Mouse (Mus musculus) hindbrain, embryonic 16.5 days (tissue): ENCODE results near the gene Hist1h1d. TPM values are rescaled to one million over a fixed set of nuclear protein-coding genes. Genes with fewer than 3 reads are reported as not detected.
"Not testable (repeated sequence)": the region's sequence is repeated elsewhere in the genome, so short reads cannot be mapped to it uniquely, and the experiment has no call there.

Source experiments
- ATAC-seq: fragments of 200-750 bp; cut with Nextera tagmentation; 2 replicates; pipeline ENCODE4 v1.8.0; 2017; ENCODE audit warnings: moderate TSS enrichment, moderate library complexity
- H3K27ac ChIP-seq: fragments of 300-500 bp; sonication (generic); 2 replicates; pipeline ENCODE4 v1.5.1; 2014; ENCODE audit warnings: low read depth, mild to moderate bottlenecking, control low read depth, low read length, moderate library complexity
- H3K27me3 ChIP-seq: fragments of 300-500 bp; sonication (generic); replicated peaks from 2 replicates; pipeline ENCODE4 v1.6.1; 2014; ENCODE audit warnings: low read length; ENCODE audit not compliant: control insufficient read depth, insufficient read depth
- H3K36me3 ChIP-seq: fragments of 300-500 bp; sonication (generic); 2 replicates; pipeline ENCODE4 v1.6.1; 2014; ENCODE audit warnings: mild to moderate bottlenecking, low read length, moderate library complexity, mixed read lengths; ENCODE audit not compliant: control insufficient read depth, insufficient read depth
- H3K4me1 ChIP-seq: fragments of 300-500 bp; sonication (generic); 2 replicates; pipeline ENCODE4 v1.6.1; 2014; ENCODE audit warnings: low read depth, low read length; ENCODE audit not compliant: control insufficient read depth, insufficient read depth
- H3K4me2 ChIP-seq: fragments of 300-500 bp; sonication (generic); 2 replicates; pipeline ENCODE4 v1.6.1; 2014; ENCODE audit warnings: mild to moderate bottlenecking, low read length, control low read depth, moderate library complexity
- H3K4me3 ChIP-seq: fragments of 300-500 bp; sonication (generic); 2 replicates; pipeline ENCODE4 v1.5.1; 2014; ENCODE audit warnings: mild to moderate bottlenecking, low read length, control low read depth, moderate library complexity
- H3K9ac ChIP-seq: fragments of 300-500 bp; sonication (generic); 2 replicates; pipeline ENCODE4 v1.6.1; 2014; ENCODE audit warnings: low read depth, mild to moderate bottlenecking, control low read depth, low read length, moderate library complexity
- H3K9me3 ChIP-seq: fragments of 300-500 bp; sonication (generic); 2 replicates; pipeline ENCODE4 v1.6.1; 2014; ENCODE audit warnings: mild to moderate bottlenecking, low read length, moderate library complexity; ENCODE audit not compliant: control insufficient read depth
- WGBS: fragments of 180-500 bp; shearing (Covaris S2); extraction: QIAGEN DNeasy Blood & Tissue Kit; methylation state at CpG from one replicate; pipeline ENCODE4 v1.1.7; 2014; 5-methylcytosine and 5-hydroxymethylcytosine counted together
- polyA plus RNA-seq: library from polyadenylated mRNA; unstranded; fragments of >200 nt; fragmentation: Nextera tagmentation; extraction: Ambion mirVana; gene quantifications from 2 replicates; pipeline ENCODE4 v1.2.1, GENCODE M21; 2015

The Hist1h1d gene
- polyA plus RNA-seq, 1 experiment from 2014 or later: 0.10 TPM

GRCm38 (mm10) chr13:23526312-23526711, 26.8 kb upstream of the Hist1h1d start:
- Histone ChIP-seq H3K36me3 (no peaks in the 10 kb centered on the region), H3K9ac (peak overlapping the region; percentile 56), H3K4me3 (peak overlapping the region; percentile 45), H3K4me1 (peaks cover 5% of the 10 kb centered on the region; the same call in 1 of the 2 replicates), H3K27ac (peak overlapping the region; percentile 55), H3K4me2 (peak overlapping the region; percentile 54), H3K9me3 (no peaks in the 10 kb centered on the region), H3K27me3 (no peaks in the 10 kb centered on the region)
- WGBS: 0% methylated on average over 17 of the region's 17 CpGs
- ATAC-seq: peak; percentile 67

GRCm38 (mm10) chr13:23529005-23529404, 24.1 kb upstream of the Hist1h1d start:
- no peak for ATAC-seq
- H3K27me3 ChIP-seq: no peaks in the 10 kb centered on the region
- H3K9me3 ChIP-seq: no peaks in the 10 kb centered on the region
- peaks cover 22% of the 10 kb centered on the region for H3K4me1 ChIP-seq
- H3K4me2 ChIP-seq: no peak overlapping the region
- no peak overlapping the region for H3K4me3 ChIP-seq
- H3K27ac ChIP-seq: no peak overlapping the region
- H3K36me3 ChIP-seq: no peaks in the 10 kb centered on the region
- 57% methylated on average over 5 of the region's 5 CpGs for WGBS
- H3K9ac ChIP-seq: no peak overlapping the region

- no peak overlapping the region for H3K9ac ChIP-seq
- H3K4me2 ChIP-seq: peak overlapping the region; percentile 61
- H3K27ac ChIP-seq: no peak overlapping the region
- H3K4me1 ChIP-seq: peaks cover 26% of the 10 kb centered on the region
- no peaks in the 10 kb centered on the region for H3K27me3 ChIP-seq
- ATAC-seq: no peak
- peak overlapping the region; percentile 44 for H3K4me3 ChIP-seq
- no peaks in the 10 kb centered on the region for H3K9me3 ChIP-seq
- 40% methylated on average over 2 of the region's 2 CpGs for WGBS
- no peaks in the 10 kb centered on the region for H3K36me3 ChIP-seq
These were observed 23.4 kb upstream of the Hist1h1d start for GRCm38 (mm10) chr13:23529480-23530165.

- Histone ChIP-seq H3K27ac (peak overlapping the region; percentile 90), H3K36me3 (no peaks in the 10 kb centered on the region), H3K27me3 (no peaks in the 10 kb centered on the region), H3K4me2 (peak overlapping the region; percentile 61), H3K9me3 (no peaks in the 10 kb centered on the region), H3K4me3 (peak overlapping the region; percentile 44), H3K9ac (peak overlapping the region; percentile 71), H3K4me1 (peaks cover 28% of the 10 kb centered on the region)
- under 1% methylated on average over 20 of the region's 20 CpGs for WGBS
- no peak for ATAC-seq
These were observed 22.7 kb upstream of the Hist1h1d start for GRCm38 (mm10) chr13:23530181-23530900.

GRCm38 (mm10) chr13:23530901-23531875, 21.9 kb upstream of the Hist1h1d start, which contains the start of gene Hist1h4h:
Gene Hist1h4h (plus strand): TSS chr13:23531050.
- H3K27ac ChIP-seq: peak within 1 kb of the TSS; percentile 90
- WGBS: under 1% methylated on average over 53 of the region's 70 CpGs
- H3K36me3 ChIP-seq: no peaks in the 10 kb centered on the region
- H3K4me3 ChIP-seq: peak within 1 kb of the TSS; percentile 44
- H3K4me1 ChIP-seq: peaks cover 28% of the 10 kb centered on the region
- H3K27me3 ChIP-seq: no peaks in the 10 kb centered on the region
- H3K9me3 ChIP-seq: no peaks in the 10 kb centered on the region
- ATAC-seq: peak; percentile 85
- H3K4me2 ChIP-seq: peak within 1 kb of the TSS; percentile 65
- peak within 1 kb of the TSS; percentile 71 for H3K9ac ChIP-seq

GRCm38 (mm10) chr13:23532262-23533075, 20.6 kb upstream of the Hist1h1d start:
- 24% methylated on average over 9 of the region's 9 CpGs for WGBS
- no peak for ATAC-seq
- Histone ChIP-seq H3K4me1 (peaks cover 25% of the 10 kb centered on the region), H3K27ac (peak overlapping the region; percentile 90), H3K4me2 (peak overlapping the region; percentile 65), H3K27me3 (no peaks in the 10 kb centered on the region), H3K9ac (peak overlapping the region; percentile 13; the same call in 1 of the 2 replicates), H3K4me3 (peak overlapping the region; percentile 44), H3K36me3 (no peaks in the 10 kb centered on the region), H3K9me3 (no peaks in the 10 kb centered on the region)

- peak; percentile 54 for ATAC-seq
- H3K27ac ChIP-seq: peak within 1 kb of the TSS; percentile 76
- H3K4me1 ChIP-seq: peaks cover 25% of the 10 kb centered on the region
- H3K36me3 ChIP-seq, H3K27me3 ChIP-seq, H3K9me3 ChIP-seq: not testable (repeated sequence)
- H3K9ac ChIP-seq: peak within 1 kb of the TSS; percentile 47
- 0% methylated on average over 24 of the region's 53 CpGs for WGBS
- peak within 1 kb of the TSS; percentile 48 for H3K4me3 ChIP-seq
- H3K4me2 ChIP-seq: peak within 1 kb of the TSS; percentile 63
These were observed 19.3 kb upstream of the Hist1h1d start, which contains the start of gene Hist1h2af for GRCm38 (mm10) chr13:23533560-23534367. Gene Hist1h2af (plus strand): TSS chr13:23533906.
